Mouse (Mus musculus): ENCODE data around the gene Gm49383.

The Gm49383 gene

GRCm38 (mm10) chr12:69196444-69197377 is at the start of gene Gm49383:
Gene Gm49383, minus strand, starts transcription at chr12:69197104.
- DNase-seq (ENCODE audit: low spot score): peak; percentile 75

DNA sequence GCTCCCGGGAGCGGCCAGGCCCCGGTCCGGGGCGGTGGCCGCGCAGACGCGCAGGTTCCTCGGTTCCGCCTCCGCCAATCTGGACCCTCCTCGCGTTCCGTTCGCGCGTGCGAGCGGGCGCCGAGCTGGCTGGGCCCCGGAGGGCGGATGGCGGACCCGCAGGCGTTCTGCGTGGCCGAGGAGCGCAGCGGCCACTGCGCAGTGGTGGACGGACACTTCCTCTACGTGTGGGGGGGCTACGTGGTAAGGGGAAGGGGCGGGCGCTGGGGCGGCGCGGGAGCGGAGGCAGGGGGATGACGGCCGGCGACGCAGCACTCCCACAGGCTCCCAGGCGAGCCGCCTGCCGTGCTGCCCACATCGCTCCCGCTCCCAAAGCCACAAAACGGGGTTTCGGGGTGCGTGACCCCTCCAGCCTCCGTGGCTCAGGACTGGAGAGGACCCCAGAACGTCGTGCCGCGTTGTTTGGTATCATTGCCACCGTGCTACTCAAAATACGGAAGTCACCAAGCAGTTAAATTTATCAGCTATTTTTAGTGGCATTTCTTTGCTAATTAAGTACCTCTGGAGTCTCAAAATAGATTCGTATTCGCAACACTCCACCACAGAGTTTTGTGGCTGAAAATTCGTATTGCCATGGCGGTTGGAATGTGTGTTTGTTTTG is 45.0 kb upstream of the Gm49383 start:
- peak; percentile 81 for DNase-seq (ENCODE audit: low spot score)

DNA sequence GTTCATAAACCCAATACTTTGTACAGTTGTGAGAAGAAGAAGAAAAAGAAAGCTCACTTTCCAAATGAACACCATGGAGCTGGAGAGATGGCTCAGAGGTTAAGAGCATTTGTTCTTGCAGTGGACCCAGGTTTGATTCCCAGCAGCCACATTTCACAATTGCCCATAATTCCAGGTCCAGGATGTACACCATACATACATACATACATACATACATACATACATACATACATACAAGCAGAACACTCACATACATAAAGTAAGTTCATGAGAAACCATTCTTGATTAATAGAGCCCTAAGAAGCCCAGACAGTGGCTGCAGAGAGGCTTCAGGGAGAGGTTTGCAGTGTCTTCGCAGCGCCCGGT is 44.5 kb upstream of the Gm49383 start:
- no peak for DNase-seq (ENCODE audit: low spot score)

- no peak for DNase-seq (ENCODE audit: low spot score)
Measured at GRCm38 (mm10) chr12:69240876-69241275, 44.0 kb upstream of the Gm49383 start, which contains the start of gene Klhdc1. Gene Klhdc1, plus strand, starts transcription at chr12:69241176.

DNA sequence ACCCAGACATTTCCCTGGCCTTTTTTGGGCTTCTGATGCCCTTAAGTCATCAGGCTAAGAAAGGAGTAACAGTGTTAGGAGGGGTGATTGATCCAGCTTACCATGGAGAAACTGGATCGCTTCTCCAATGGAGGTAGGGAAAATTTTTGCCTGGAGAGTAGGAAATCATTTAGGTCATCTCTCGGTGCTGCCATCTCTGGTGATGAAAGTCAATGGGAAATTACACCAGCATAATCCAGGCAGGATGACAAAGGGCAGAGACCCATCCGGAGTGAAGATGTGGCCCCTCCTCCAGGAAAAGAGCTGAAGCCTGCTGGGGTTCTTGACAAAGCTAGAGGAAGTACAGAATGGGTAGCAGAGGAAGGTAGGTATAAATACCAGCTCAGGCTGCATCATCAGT is 41.4 kb upstream of the Gm49383 start:
- no peak for DNase-seq (ENCODE audit: low spot score)

- DNase-seq (ENCODE audit: low spot score): no peak
Measured at GRCm38 (mm10) chr12:69235782-69236181, 38.9 kb upstream of the Gm49383 start.

- no peak for DNase-seq (ENCODE audit: low spot score)
Measured at GRCm38 (mm10) chr12:69229251-69229650, 32.3 kb upstream of the Gm49383 start.

DNA sequence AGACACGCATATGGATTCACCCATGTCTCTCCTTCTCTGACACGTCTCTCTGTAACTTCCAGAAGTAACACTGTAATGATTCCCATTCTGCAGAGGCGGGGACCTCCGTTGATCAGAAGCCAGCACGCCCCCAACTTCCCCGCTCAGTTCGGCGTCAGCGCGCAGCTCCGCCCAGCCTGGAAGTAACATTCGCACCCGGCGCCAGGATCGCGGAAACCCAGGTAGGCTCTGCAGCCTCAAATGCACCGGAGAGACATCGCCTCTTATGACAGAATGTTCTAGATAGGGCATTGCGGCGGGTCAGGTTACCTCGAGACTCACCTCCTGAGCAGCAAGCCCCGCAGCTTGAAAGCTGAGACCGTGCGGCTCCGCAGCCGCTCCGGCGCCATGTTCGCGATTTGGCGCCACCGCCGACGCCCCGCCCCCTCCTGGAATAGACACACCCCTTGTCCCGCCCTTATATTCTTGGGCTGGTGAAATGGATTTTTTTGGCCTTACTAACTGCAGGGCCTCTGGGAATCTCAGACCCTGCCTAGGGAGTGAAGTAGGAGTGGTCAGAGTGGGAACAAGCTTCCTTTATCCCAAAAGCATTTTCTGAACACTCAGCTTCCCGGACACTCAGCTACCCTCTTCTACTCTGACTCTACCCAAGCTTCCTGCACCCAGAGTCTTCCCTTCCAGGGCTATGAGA is 31.0 kb upstream of the Gm49383 start, which contains the start of gene Pole2:
Gene Pole2, minus strand, starts transcription at position 420 of the 691 bp plus-strand sequence.
- peak; percentile 91 for DNase-seq (ENCODE audit: low spot score)

GRCm38 (mm10) chr12:69220613-69221277 is 23.8 kb upstream of the Gm49383 start:
- DNase-seq (ENCODE audit: low spot score): no peak

DNA sequence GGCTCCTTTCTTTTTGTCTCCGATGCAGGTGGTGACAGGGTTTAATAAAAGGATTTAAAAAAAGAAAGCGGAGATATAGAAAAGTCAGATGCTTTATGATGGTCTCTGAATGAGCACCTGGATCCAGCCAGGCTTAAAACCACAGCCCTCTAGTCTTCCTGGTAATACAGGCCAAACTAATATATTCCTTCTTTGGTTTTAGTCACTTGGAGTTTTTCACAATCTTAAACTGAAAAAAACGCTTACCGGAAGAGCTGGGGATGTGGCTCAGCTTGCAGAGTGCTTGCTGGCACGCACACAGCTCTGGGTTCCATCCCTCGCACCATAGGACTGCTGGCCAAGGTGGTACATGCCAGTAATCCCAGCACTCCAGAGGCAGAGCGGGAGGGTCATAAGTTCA is 19.7 kb upstream of the Gm49383 start:
- DNase-seq (ENCODE audit: low spot score): no peak

DNA sequence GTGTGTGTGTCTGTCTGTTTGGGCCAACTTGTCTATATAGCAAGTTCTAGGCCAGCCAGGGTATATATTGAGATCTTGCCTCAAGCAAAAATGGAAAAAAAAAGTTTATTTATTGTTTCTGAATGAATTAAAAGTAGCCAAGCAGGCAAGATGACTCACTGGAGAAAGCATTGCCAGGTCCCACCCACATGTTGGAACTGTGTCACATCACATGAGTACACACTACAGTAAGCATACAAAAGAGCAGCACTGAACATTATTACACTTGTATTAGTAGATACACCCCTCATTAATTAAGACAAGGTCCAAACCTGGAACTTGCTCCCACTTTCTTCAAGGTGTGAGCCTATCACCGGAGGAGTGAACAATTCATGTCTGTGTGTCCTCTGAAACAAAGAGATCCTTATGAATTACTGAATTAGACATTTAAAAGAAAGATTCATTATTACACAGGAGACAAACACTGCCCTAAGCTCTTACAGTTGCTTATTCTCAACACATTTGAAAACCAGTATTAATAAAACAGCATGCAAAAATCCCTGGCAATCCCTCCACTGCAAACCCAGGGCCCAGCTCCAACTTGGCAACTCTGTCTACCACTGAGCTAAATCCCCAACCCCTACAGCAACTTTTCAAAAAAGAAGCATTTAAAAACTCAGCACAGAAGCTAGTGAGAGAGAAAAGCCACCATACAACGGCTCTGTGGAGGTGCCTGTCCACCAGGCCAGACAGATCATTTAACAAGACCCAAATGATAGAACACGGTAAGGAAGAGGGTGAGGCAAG is 18.3 kb upstream of the Gm49383 start:
- DNase-seq (ENCODE audit: low spot score): no peak

DNA sequence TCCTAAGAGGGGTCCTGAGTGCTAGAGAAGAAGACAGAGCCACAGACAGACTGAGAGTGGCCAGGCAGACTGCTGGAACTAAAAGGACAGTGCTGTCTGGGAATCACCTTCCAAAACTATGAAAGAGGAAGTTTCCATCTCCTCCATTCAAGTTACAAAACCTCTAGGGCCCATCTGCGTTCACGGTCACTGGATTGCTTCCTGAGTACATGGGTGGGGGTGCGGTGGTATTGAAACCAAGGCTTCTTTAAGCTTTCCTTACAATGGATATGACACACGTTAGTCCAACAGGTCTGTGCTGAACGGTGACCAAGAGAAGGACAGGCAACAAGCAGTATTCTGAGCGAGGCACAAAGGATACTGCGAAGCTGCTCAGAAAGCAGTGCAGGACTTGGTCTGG is 17.5 kb upstream of the Gm49383 start:
- no peak for DNase-seq (ENCODE audit: low spot score)

DNA sequence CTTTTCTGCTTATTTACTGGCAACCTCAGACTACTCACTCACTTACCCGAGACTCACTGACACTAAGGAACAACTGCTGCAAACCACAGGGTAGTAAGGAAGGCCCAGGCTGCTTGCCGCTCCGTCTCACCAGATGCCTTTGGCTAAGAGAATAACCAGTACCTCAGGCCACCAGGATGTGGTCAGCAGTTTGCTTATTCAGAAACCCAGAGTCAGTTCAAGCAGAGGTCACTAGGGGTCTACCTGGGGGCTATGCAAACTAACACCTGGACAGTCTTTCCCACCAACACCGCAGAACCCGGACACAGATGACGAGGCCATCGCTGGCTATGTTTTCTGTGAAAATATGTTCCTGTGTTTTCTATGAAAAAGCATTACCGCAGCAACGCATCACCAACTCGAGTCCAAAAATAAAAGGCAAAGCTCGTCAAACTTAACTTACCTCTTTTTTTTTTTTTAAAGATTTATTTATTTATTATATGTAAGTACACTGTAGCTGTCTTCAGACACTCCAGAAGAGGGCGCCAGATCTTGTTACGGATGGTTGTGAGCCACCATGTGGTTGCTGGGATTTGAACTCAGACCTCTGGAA is 16.4 kb upstream of the Gm49383 start:
- DNase-seq (ENCODE audit: low spot score): no peak

DNA sequence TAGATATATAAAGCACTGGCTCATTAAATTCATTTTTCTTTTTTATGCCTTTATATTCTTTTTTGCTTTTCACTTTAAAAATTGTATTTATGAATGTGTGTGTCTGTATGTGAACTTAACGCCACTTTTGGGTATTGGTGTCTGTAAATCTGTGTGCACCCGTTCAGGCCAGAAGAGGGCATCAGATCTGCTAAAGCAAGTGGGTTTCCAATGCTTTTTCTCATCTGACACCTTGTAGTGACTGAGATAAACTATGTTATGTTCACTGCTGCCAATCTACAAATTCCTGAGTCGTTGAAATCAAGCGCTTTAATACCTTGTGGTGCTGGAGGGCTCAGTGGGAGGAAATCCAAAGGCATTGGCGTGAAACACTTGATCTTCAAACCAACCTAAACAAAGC is 14.2 kb upstream of the Gm49383 start:
- DNase-seq (ENCODE audit: low spot score): no peak

DNA sequence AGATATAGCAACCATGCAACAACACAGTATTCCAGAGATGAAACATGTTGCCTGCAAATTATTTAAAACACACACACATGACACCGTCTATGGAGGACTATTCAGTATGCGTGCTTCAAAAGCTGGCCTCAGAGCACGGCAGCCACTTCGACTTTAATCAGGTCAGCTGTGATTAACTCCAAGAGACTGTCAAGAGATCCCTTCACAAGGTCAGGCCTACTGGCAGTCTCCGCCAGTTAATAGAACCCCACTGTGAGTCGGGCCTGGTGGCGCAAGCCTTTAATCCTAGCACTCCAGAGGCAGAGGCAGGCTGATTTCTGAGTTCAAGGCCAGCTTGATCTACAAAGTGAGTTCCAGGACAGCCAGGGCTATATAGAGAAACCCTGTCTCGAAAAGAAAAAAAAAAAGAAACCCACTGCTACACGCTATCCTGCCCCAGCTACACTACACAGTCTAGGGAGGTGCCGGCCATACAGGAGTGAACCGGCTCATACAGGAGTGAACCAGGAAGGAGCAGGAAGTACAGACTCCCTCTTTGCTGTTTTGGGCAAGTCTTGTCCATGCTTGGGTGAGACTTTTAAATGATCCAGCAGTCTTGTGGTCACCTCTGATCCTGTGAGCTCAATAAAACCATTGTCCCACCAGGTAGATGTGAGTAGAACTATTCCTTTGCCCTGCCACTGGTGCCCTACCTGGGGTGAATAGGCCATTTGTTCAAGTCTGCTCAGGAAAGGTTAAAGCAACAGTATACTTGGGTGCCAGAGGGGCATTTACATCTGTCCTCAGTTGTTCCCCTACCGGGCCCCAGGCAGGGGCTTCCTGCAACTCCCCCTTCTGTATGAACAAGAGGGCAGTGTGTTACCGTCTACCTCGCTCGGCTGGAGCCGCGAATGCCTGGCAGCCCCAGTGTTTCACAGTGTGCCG is 13.4 kb upstream of the Gm49383 start:
- no peak for DNase-seq (ENCODE audit: low spot score)

DNA sequence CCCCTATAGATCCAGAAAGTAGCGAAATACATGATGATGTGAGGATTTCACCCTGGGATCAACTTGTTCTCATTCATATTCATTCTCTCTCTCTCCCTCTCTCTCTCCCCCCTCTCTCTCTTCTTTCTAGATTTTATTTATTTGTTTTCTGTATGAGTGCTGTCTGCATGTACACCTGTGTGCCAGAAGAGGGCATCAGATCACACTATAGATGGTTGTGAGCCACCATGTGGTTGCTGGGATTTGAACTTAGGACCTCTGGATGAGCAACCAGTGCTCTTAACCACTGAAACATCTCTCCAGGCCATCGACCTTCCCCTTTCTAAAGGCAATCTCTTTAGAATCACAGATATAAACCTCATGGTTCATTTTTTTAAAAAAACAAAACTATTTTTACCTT is 11.6 kb upstream of the Gm49383 start:
- DNase-seq (ENCODE audit: low spot score): no peak

DNA sequence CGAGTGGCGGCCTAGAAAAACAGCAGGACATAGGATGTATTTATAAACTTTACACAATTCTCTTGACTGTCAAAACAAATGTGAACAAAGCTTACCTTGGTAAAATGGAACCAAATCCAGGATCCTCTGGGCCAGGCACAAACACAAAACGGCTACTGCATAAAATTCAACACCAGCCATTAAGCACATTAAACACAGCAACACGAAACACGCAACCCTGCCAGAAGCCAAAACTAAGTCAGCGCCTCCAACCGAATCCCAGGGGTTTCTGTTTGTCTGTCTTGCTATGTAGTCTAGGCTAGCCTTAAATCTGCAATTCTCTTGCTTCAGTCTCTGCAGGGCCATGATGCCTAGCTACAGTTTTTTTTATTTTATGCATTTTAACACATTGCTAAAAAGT is 11.0 kb upstream of the Gm49383 start:
- DNase-seq (ENCODE audit: low spot score): no peak

GRCm38 (mm10) chr12:69207396-69207795 is 10.5 kb upstream of the Gm49383 start:
- no peak for DNase-seq (ENCODE audit: low spot score)

- DNase-seq (ENCODE audit: low spot score): no peak
Measured at GRCm38 (mm10) chr12:69204052-69204833, 7.3 kb upstream of the Gm49383 start, which contains the start of gene Gm49384. Gene Gm49384, minus strand, starts transcription at chr12:69204267.

Measured in yolk sac, embryonic 10.5 days (tissue).